Mouse (Mus musculus): ENCODE data around the gene Cntln. TPM values are rescaled to one million over a fixed set of nuclear protein-coding genes. Genes with fewer than 3 reads are reported as not detected.

The Cntln gene
- total RNA-seq (2021) = 1 to 10 TPM; 1.3 to 2.0 TPM
- long read RNA-seq, experiment 1, partial matches to known transcripts = 0 of 1 reads
- long read RNA-seq, experiment 1, other reads (novel, unspliced or antisense) = 0 of 1 reads
- long read RNA-seq, experiment 2 = 0 reads

- DNase-seq = peak; percentile 95
These were observed at the start of gene Cntln for GRCm38 (mm10) chr4:84884111-84884538. Cntln (plus strand) TSS chr4:84884309.

- DNase-seq = no peak
These were observed 47.1 kb upstream of the Cntln start for GRCm38 (mm10) chr4:84836979-84837378.

GRCm38 (mm10) chr4:84838545-84838944 is 45.6 kb upstream of the Cntln start:
- DNase-seq = no peak

GRCm38 (mm10) chr4:84839466-84839865 is 44.6 kb upstream of the Cntln start:
- no peak for DNase-seq

- DNase-seq = no peak
These were observed 26.5 kb upstream of the Cntln start for GRCm38 (mm10) chr4:84857588-84857987.

- no peak for DNase-seq
These were observed 7.8 kb upstream of the Cntln start for GRCm38 (mm10) chr4:84876347-84876746.

GRCm38 (mm10) chr4:84883646-84884045 is 463 bp upstream of the Cntln start:
- no peak for DNase-seq

- peak; percentile 54 for DNase-seq
These were observed 596 bp downstream of the Cntln start for GRCm38 (mm10) chr4:84884539-84885270.

- DNase-seq = no peak
These were observed 1.1 kb downstream of the Cntln start for GRCm38 (mm10) chr4:84885271-84885540.

GRCm38 (mm10) chr4:84918393-84918792 is 34.3 kb downstream of the Cntln start:
- no peak for DNase-seq

- DNase-seq = no peak
These were observed 50.3 kb downstream of the Cntln start for GRCm38 (mm10) chr4:84934342-84934929.

GRCm38 (mm10) chr4:84942059-84942458 is 58.0 kb downstream of the Cntln start:
- DNase-seq = no peak

GRCm38 (mm10) chr4:84942651-84943050 is 58.5 kb downstream of the Cntln start:
- no peak for DNase-seq

- DNase-seq = no peak
These were observed 60.0 kb downstream of the Cntln start for GRCm38 (mm10) chr4:84944100-84944499.

- DNase-seq = no peak
These were observed 62.3 kb downstream of the Cntln start for GRCm38 (mm10) chr4:84946450-84946849.

- no peak for DNase-seq
These were observed 93.0 kb downstream of the Cntln start for GRCm38 (mm10) chr4:84976875-84977646.

GRCm38 (mm10) chr4:84995520-84996348 is 111.6 kb downstream of the Cntln start:
- no peak for DNase-seq

- no peak for DNase-seq
These were observed 121.5 kb downstream of the Cntln start for GRCm38 (mm10) chr4:85005581-85005980.

- DNase-seq = no peak
These were observed 122.7 kb downstream of the Cntln start for GRCm38 (mm10) chr4:85006789-85007188.

- DNase-seq = no peak
These were observed 126.7 kb downstream of the Cntln start for GRCm38 (mm10) chr4:85010846-85011245.

GRCm38 (mm10) chr4:85045748-85046147 is 161.6 kb downstream of the Cntln start:
- DNase-seq = no peak

- DNase-seq = no peak
These were observed 165.9 kb downstream of the Cntln start for GRCm38 (mm10) chr4:85049933-85050553.
